Mouse (Mus musculus): ENCODE data around the gene Fut2.

GRCm38 (mm10) chr7:45630064-45630907, 35.9 kb downstream of the Fut2 start:
- TF ChIP-seq CTCF (IDR thresholded peaks at IDR 0.05; ENCODE audit: extremely low read depth, insufficient read depth, low read length) (no peak), POLR2A (IDR thresholded peaks at IDR 0.05; ENCODE audit: extremely low read depth, insufficient read depth, low read length) (no peak)

All from cortical plate, adult 2 months (tissue).